Mouse (Mus musculus): ENCODE data around the gene Gm13089.
"Not testable (repeated sequence)": the region's sequence is repeated elsewhere in the genome, so short reads cannot be mapped to it uniquely, and the experiment has no call there.

Gm13089 gene

GRCm38 (mm10) chr4:143702611-143703010 lies at the start of gene Gm13089:
Gene Gm13089 (minus strand): TSS chr4:143702711.
- DNase-seq (ENCODE audit: low read depth, low spot score): no peak

- DNase-seq (ENCODE audit: low read depth, low spot score): no peak
Measured at GRCm38 (mm10) chr4:143719155-143719554, 16.6 kb upstream of the Gm13089 start, which contains the start of gene Gm13078. Gene Gm13078 (plus strand): TSS chr4:143719455.

- not testable (repeated sequence) for DNase-seq (ENCODE audit: low read depth, low spot score)
Measured at GRCm38 (mm10) chr4:143657146-143657545, 45.4 kb downstream of the Gm13089 start, which contains the start of gene Gm13088. Gene Gm13088 (minus strand): TSS chr4:143657246.

Measured in brain, adult 2 months (tissue).